Mouse (Mus musculus) embryonic stem cell, embryonic (primary cell): ENCODE results near the gene Pde5a.

Experiments
- CTCF ChIA-PET, 4 experiments: fragments of 300-600 bp in 2 of 4; fragments of 350-600 bp in 2 of 4; sonication (Branson Sonifier 250); formaldehyde crosslinking; loops; one replicate each; lab custom pipeline; 2022; ENCODE audit warnings: inconsistent platforms in 2 of 4; lab: Charles Lee
- POLR2A ChIA-PET, 4 experiments: fragments of 300-600 bp in 2 of 4; fragments of 350-600 bp in 2 of 4; sonication (Branson Sonifier 250); formaldehyde crosslinking; loops; one replicate each; lab custom pipeline; 2022; ENCODE audit warnings: antibody characterized with exemption in 4 of 4, inconsistent platforms in 1 of 4; lab: Charles Lee

The Pde5a gene

DNA sequence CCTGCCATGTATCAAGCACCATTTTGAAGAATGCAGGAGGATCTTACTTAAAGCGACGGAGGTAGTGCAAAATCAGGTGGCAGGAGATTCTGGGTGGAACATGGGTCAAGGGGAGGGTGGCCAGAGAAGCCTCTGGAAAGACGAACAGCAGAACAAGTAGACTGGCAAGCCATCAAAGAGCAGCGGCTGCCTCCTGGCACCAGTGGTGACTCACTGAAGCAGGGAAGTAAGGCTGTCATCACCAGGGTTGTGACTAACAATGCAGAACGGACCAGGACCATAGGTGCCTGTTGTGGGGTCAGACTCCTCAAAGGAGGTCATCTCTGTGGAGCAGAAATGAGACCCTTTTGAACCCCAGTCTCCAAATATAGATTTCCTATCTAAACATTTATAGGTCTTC is 89.5 kb downstream of the Pde5a start:
- CTCF ChIA-PET: no interaction called here
- POLR2A ChIA-PET: no interaction called here

DNA sequence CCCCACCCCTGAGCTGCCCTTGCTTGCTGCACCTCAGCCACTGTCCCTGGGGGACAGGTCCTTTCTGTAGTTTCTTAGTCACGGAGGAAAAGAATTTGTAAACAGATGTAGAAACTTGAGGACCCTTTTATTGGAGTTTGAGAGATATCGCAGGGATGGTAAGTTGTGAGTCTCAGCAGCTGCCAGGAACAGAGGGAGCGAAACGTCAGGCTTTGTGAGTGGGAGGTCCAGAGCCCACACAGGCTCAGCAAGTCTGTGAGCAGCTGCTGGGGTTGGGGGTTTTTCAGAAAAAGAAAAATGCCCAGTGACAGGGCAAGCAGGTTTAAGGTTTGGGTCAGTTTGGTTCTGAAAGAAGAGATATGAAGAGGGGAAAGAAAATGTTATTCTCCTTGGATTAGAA is 92.0 kb downstream of the Pde5a start:
- POLR2A ChIA-PET: no interaction called here
- CTCF ChIA-PET: no interaction called here

DNA sequence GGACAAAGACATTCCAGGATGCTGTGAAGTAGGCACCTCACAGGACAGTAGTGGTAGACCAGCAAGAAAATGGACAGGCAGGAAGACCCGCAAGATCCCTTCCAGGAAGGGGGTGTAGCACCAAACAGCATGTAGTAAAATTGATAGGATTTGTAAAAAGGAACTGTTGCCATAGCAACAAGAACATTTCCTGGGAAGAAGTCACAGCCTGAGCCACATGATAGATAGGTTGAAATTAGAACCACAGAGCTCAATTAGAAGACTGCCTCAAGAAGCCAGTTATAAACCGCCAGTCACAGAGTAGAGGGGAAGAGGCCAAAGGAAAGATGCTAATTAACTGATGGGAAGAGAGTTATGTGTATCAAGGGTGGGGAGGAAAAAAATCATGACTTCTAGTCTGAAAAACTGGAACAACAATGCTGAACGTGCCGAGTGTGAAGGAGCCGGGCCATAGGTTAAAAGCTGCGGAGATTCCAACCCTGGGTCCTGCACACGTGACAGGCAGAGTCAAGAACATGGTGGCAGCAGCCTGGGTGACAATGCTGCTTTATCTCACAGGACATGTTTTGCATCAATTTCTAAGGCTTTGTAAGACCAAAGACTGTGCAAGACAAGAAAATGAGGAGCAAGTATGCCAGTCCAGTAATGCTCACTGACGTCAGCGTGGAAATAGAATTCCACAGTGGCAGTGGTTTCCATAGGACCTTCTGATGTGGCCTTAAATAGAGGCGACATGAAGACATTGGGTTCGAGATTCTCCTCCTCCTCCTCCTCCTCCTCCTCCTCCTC is 99.7 kb downstream of the Pde5a start:
- CTCF ChIA-PET: no interaction called here
- POLR2A ChIA-PET: no interaction called here

DNA sequence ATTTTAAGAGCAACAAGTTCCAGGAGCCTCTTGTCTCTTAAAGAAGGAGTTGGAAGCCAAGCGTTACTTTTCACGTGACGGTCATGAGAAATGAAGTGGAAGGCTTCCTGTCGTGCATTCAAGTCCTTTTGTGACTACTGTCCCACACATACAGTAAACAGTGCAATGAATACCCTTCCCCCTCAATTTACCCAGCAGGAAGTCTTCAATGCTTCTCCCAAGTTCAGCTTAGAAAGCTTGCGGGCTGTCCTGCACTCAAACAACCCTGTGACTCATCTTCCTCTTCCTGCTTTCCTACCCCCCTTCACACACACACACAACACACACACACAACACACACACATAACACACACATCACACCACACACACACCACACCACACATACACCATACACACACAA is 105.8 kb downstream of the Pde5a start:
- CTCF ChIA-PET: no interaction called here
- POLR2A ChIA-PET: interaction anchor here in 1 of 4 experiments (0.6 kb wide), 1 partner anchor 44 kb away, joined by 4 read pairs; no protein-coding TSS in a partner anchor

DNA sequence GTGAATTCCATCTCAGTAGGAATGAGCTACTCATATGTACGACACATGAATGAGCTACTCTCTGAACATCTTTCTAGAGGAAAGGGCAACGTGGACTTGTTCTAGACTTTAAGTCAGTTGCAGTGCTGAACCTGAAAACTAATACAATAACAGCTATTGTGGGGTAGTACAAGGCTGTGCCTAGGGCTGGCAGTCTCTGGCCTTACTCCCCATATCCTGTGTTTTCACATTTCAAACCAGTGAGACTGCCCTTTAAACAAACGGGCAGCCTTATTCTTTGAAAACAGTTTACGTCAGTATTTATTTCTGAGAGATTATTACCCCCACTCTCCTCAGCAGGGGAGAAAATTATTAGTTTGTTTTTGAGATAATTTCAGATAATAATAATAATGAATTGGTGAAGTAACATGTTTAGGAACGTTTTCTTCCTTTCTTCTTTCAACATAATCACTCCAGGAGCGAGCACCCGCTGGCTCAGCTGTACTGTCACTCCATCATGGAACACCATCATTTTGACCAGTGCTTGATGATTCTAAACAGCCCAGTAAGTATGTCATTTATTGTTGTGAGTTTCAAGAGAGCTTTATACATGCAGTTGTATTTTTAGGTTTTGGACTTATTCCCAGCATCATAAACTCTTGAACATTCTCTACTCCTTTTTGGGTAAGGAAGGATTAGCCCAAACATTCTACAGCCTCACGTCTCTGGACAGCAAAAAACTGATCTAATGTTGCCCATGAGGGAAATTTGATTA is 106.5 kb downstream of the Pde5a start:
- CTCF ChIA-PET: no interaction called here
- POLR2A ChIA-PET: no interaction called here

DNA sequence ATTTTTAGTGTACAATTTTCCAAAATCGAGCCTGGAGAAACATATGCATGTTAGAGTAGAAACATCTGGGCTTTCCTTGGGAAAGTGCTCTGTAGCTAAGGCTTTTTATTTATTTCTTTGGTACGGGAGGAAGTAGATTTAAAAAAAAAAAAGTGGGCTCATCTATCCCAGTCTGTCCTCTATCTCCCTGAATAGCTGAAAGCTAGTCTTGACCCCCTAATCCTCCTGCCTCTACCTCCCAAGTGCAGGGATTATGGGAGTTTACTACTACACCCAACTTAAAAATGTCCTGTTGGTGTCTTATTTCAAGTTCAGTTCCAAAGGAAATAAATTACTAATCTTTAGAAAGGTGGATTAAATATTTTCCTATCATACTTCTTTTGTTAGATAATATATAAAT is 108.9 kb downstream of the Pde5a start:
- POLR2A ChIA-PET: interaction anchor here in 1 of 4 experiments (0.8 kb wide), 1 partner anchor 148 kb away, joined by 3 read pairs; no protein-coding TSS in a partner anchor
- CTCF ChIA-PET: no interaction called here

DNA sequence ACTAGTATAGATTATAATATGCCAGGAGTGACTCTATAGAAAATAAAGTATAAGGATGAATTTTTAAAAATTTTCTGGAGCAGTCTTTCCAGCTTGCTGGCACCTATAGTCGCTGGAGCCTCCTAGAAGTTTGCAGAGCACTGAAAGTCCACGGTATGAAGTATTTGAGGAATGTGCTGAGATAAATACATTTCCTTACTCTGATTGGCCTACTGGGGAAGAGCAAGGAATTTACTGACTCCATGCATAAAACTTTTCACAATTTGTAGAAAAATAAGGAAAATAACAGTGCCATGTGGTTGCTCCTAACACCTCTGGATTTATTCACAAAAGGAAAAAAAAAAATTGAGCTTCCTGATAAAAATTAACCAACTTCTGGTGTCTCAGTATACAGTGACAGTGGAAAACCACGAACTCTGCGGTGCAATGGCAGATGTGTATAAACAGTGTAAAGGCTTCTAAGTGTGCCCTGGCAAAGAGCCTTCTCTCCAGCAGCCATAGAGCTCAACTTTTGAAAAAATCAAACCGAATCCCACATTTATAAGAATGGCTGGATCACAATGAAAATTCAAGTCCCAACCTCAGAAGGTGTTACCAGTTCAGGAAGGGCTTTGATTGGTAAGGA is 119.8 kb downstream of the Pde5a start:
- CTCF ChIA-PET: no interaction called here
- POLR2A ChIA-PET: no interaction called here

DNA sequence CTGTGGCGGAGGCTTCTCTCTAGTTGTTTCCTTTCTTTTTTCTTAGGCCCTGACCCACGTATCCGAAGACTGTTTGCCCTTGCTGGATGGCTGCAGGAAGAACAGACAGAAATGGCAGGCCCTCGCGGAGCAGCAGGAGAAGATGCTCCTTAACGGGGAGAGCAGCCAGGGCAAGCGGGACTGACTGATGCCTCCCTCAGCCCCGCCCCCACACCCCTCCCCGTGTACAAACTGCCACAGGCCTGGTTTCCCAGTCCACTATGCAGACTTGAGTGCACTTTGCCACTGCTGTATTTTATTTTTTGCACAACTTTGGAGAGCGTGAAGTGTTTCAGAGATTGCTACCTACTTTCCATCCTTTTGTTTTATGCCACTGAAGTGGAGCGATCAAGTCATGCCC is 126.4 kb downstream of the Pde5a start:
- ChIA-PET CTCF (no interaction called here), POLR2A (no interaction called here)

DNA sequence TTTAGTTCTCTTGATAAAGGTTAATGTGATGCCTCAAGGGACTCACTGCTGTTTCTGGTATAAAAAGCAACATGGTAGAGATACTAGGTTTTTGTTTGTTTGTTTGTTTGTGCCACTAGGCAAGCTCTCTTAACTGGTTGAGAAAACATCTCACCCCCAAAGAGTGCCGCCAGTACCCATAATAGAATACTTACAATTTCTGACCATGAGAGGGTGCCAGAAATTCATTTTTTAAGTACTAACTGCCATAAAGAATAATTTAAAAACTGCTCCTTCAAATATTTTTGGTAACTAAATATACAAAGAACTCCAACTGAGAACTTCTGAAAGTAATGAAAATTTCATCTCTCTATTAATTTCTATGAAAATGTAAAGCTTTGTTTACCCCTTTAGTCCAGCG is 131.1 kb downstream of the Pde5a start:
- POLR2A ChIA-PET: no interaction called here

DNA sequence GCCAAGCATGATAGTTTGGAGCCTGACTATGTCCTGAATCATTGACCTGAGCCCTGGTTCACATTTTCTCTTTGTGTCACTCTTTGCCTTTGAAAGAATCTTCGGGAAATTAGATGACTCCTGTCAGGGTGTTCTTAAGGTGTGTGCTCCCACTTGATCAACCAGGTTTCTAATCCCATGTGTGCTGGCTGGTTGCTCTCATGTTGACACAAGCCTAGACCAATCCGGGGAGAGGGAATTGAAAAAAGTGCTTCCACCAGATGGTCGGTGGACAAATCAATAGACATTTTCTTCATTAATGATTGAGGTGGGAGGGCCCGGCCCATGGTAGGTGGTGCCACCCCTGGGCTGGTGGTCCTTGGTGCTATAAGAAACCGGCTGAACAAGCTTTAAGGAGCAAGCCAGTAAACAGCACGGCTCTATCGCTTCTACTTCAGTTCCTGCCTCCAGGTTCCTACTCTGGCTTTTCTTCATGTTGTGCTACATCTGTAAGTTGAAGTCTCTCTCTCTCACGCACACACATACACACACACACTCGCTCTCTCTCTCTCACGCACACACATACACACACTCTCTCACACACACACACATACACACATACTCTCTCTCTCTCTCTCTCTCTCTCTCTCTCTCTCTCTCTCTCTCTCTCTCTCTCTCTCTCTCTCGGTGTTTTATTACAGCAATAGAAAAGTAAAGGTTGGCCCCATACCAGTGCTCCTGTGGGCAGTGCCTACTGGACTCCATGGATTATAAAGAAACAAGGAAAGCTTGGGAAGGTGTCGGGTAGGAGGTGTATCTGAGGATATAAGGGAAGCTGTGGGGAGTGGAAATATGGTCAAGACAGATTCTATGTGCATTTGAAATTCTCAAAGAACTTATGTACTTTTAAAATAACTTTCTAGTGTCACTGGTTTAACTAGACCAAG is 132.1 kb downstream of the Pde5a start:
- POLR2A ChIA-PET: no interaction called here
- CTCF ChIA-PET: no interaction called here

More for the DNA sequence above, 131.1 kb downstream of the Pde5a start:
- CTCF ChIA-PET: interaction anchor here in 1 of 4 experiments (0.6 kb wide), 1 partner anchor 196 kb away, joined by 6 read pairs; no protein-coding TSS in a partner anchor

DNA sequence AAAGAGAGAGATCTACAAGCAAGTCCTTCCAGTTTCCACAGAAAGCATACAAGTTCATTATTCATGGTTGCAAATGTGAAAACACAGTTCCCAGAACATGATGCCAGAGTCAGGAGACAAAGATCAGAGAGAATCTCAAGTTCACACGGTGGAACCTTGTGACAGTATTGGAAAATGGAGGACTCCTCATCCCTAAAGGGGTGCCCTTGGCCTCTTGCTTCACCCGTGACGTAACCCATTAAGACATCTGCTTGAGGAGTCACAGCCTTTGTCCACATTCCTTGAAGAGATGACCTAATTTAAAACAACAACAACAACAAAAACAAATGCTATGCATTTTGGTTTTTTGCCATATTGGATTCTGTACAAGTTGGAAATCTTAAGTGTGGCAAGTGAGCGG is 136.3 kb downstream of the Pde5a start:
- ChIA-PET POLR2A (no interaction called here), CTCF (interaction anchor here in 1 of 4 experiments (0.7 kb wide), 1 partner anchor 136 kb away, joined by 3 read pairs; the partner anchor contains the start of gene Pde5a)

DNA sequence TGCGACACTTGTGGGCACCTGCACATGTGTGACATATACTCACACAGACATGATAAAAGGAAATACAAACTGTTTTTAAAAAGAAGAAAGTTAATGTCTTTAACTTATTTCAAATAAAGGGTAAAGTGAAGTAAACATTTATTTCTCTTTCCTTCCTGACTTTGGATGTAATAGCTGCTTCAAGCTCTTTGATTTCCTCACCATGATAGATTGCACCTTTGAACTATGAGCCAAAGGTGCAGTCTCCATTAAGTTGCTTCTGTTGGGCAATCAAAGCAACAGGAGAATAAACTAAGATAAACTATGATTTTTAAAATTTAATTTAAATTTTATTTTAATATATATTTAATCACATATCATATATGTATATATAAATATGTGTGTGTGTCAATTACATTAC is 139.5 kb downstream of the Pde5a start:
- CTCF ChIA-PET: interaction anchor here in 1 of 4 experiments (0.6 kb wide), 1 partner anchor 129 kb away, joined by 4 read pairs; no protein-coding TSS in a partner anchor
- POLR2A ChIA-PET: no interaction called here

DNA sequence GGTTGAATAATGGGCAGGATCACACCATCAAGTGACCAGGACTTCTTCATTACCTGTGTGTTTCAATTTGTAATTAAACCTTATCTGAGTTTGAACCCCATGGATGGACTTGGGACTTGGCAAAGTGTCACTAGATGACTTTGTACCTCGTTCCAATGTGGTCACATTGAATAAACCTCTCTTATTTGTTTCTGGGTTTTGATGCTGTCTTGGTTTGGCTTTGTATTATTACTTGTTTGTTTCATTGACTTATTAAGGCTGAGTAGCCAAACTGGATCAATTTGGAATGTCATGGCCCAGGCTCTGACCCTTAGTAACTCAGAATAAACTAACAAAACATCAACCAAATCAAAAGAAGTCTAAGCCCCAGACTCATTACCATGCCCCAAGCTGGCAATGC is 142.8 kb downstream of the Pde5a start:
- CTCF ChIA-PET: no interaction called here

DNA sequence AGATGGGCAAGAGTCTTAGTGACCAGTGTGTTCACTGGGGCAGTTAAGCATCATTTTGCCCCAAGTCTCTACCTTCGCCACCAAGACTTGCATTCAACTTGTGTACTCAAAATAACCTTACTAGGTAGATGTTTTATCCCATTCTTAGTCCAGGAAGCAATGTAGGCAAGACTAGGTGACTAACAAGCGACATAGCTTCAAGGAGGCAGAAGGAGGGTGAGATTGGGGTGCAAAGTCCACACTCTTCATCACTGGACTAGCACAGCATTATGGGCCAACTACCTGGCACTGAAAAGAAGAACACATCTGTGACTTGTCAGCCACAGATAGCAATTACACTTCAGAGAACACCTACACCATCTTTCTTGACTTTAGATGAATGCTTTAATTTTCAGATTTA is 148.1 kb downstream of the Pde5a start:
- POLR2A ChIA-PET: interaction anchor here in 1 of 4 experiments (0.6 kb wide), 1 partner anchor 219 kb away, joined by 3 read pairs; no protein-coding TSS in a partner anchor
- CTCF ChIA-PET: no interaction called here

More for the DNA sequence above, 142.8 kb downstream of the Pde5a start:
- POLR2A ChIA-PET: no interaction called here

DNA sequence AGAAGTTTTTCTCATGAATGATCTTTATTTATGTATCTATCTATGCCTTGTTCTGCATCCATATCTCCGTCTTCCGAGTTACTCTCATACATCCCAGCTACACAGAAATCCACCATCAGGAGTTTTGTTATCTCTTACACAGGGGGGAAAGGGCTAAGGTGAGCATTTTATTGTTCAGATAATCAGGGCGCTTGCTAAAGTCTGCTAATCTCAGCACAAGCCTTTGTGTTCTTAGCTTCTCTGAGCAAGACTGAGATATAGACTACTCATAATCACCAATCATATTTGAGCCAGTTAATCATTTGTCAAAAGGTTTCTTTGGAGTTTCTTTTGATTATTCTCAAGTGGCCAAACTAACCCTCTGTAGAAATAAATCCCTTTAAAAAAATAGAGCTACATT is 148.8 kb downstream of the Pde5a start:
- ChIA-PET POLR2A (interaction anchor here in 2 of 4 experiments (0.6 kb wide), 2 partner anchors 207 to 218 kb away, joined by 3 to 5 read pairs; no protein-coding TSS in a partner anchor), CTCF (interaction anchor here in 1 of 4 experiments (1.5 kb wide), 1 partner anchor 230 kb away, joined by 5 read pairs; no protein-coding TSS in a partner anchor)

DNA sequence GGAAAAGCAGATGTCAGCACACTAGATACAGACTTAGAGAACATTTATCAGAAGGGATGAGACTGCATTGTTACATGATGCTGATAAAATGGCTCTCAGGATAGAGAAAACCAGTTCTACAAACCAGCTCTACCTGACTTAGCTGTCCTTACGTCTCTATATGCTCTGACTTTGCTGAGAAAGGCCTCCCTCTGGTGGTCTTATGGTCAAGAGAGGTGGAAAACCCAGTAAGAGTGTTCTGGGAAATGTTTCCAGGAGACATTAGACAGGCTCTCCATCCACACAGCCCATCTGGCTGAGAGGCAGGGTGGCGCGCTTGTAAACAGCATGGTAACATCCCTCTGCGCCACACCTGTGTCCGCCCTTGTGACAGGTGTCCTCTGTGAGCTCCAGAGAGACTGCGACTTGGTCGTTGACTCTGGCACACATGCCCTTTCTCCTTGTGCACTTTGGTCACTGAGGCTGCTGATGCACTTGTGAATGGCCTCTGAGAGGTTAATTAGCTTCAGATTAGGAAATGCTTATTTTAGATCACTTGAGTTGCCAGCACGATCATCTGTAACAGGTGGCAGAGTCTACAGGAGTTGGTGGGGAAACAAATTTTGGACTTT is 150.1 kb downstream of the Pde5a start:
- ChIA-PET POLR2A (interaction anchor here in 1 of 4 experiments (0.7 to 1.4 kb wide), 3 partner anchors 9 to 530 kb away, joined by 3 read pairs; no protein-coding TSS in a partner anchor), CTCF (interaction anchor here in 3 of 4 experiments (0.5 to 1.6 kb wide), 6 partner anchors 231 to 567 kb away, joined by 3 to 10 read pairs (median 4); no protein-coding TSS in a partner anchor)

DNA sequence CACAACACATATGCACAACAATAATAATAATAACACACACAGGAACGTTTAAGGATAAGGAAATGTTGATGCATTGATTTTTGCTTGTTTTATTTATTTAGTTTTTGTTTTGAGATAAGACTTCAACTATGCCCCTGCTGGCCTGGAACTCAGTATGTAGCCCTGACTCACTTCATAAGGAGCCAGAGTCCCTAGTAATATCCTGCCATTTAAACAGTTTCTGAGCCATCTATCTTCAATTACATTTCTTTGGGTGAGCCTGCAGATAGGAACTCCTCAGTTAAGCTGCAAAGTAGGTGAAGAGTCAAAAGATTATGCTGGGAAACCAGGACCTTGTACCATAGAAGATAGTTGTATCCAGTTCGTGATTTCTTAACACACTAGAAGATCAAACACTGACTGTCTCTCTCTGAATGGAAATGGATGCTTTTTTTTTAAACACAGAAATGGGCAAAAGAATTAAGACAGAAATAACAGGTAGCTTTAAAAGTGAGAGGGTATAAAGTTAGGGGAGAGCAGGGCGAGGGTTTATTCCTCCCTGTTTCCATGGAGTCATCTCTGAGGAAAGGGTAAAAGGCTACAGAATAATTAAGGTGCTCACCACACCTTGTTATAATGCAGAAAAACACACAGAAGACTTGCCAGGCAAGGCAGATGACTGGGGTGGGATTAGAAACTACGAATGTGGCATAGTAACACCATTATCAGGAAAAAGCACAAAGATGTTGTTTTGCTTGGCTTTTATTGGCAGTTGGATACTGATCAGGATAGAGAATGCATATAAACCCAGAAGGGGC is 159.0 kb downstream of the Pde5a start:
- POLR2A ChIA-PET: interaction anchor here in 1 of 4 experiments (0.8 kb wide), 1 partner anchor 9 kb away, joined by 3 read pairs; no protein-coding TSS in a partner anchor
- CTCF ChIA-PET: no interaction called here
